Mouse (Mus musculus) olfactory bulb, adult 2 months (tissue): Measurements from ENCODE around the gene Gm3383.
"Not testable (repeated sequence)": the region's sequence is repeated elsewhere in the genome, so short reads cannot be mapped to it uniquely, and the experiment has no call there.

ENCODE experiments used
- CTCF ChIP-seq: fragments of 200-500 bp; IDR thresholded peaks from 2 replicates; pipeline ENCODE4 v1.5.1; 2012; ENCODE audit warnings: low read depth, mild to moderate bottlenecking, low read length, moderate library complexity; ENCODE audit not compliant: insufficient read depth
- POLR2A ChIP-seq: fragments of 200-500 bp; IDR thresholded peaks from 2 replicates; pipeline ENCODE4 v1.6.1; 2012; ENCODE audit warnings: mild to moderate bottlenecking, low read depth, low read length, moderate library complexity; ENCODE audit not compliant: insufficient read depth

GRCm38 (mm10) chr14:5807882-5808281, at the start of gene Gm3383:
- TF ChIP-seq POLR2A, CTCF: not testable (repeated sequence)
